Mouse (Mus musculus) brain, embryonic 14.5 days (tissue): ENCODE measurements around the gene Meltf. TPM values are rescaled to one million over a fixed set of nuclear protein-coding genes. Genes with fewer than 3 reads are reported as not detected.
A peak's percentile ranks its signal among the peaks of the same experiment; 100 is the strongest.

ENCODE experiments used
- DNase-seq: peaks from one replicate; pipeline ENCODE4 v3.0.0-alpha.2; 2011; ENCODE audit warnings: low read depth
- CTCF ChIP-seq: fragments of 200-500 bp; IDR thresholded peaks from 2 replicates; pipeline ENCODE4 v1.5.1; 2012; ENCODE audit warnings: inconsistent platforms, mild to moderate bottlenecking, moderate library complexity, borderline replicate concordance; ENCODE audit not compliant: insufficient read depth, insufficient read length; ENCODE audit errors: extremely low read depth
- POLR2A ChIP-seq: fragments of 200-500 bp; IDR thresholded peaks from 2 replicates; pipeline ENCODE4 v1.6.1; 2012; ENCODE audit warnings: mild to moderate bottlenecking, inconsistent platforms, borderline replicate concordance; ENCODE audit not compliant: poor library complexity, insufficient read depth, insufficient read length, severe bottlenecking; ENCODE audit errors: extremely low read depth
- polyA plus RNA-seq: library from polyadenylated mRNA; depleted of rRNA; stranded (reverse); fragments of >200 nt; gene quantifications from 2 replicates; pipeline ENCODE4 v1.2.3, GENCODE M21; 2012

Gene Meltf
- polyA plus RNA-seq, 1 experiment, result 0.15 TPM

DNA sequence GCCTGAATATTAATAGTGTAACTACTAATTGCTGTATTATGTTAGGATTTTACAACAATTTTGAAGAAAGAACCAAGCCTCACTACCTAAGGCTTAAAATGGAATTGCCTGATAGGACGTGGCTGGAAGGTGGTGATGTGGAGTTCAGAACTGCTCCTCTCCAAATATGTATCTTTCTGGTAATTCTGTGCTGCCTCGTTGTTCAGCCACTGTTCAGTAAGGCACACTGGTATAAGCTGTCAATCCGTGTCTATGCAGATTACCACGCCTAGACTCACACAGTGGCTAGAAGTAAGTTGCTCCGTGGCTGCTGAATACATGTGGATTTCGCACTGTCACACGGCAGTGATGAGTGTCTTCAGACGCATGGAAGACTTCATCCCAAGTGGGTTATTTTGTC, 4.9 kb upstream of the Meltf start:
- DNase-seq, result no peak
- TF ChIP-seq CTCF (no peak), POLR2A (no peak)

DNA sequence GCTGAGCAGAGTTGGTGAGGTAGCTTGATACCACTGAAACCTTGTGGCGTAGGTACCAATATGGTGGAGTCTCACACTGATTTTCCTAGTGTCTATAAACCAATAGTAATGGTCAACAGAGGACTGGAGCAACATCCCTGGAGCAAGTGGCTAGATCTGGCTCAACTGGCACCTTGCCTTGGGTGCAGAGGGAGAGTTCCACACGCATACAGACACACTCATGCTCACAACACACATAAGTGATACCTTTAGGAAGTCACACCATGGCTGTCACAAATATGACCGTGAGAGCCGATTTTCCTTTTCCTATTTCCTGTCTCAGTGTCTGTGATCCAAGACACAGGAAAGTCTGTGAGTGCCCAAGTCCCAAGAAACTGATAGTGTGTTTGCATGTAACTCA, 3.2 kb upstream of the Meltf start:
- no peak for TF ChIP-seq POLR2A
- no peak for DNase-seq

DNA sequence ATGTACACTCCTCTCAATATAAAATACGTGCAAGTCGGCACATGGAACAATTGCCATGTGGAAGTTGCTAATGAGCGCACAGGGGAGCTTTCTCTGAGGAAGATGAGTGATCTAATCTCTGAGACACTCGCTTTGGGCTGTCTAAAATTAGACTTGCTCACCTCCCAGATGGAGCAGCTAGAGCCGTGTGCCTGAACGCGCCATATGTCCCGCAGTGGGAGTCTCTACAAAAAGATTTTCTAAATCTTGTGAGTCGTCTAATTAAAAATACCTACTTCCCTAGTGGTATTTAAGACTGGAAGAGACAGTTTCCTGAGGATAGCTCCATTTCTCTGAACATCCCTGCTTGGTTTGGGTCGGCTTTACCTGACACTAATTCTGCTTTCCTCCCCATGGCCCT, 2.2 kb upstream of the Meltf start:
- TF ChIP-seq CTCF (no peak), POLR2A (no peak)
- peak; percentile 55 for DNase-seq

DNA sequence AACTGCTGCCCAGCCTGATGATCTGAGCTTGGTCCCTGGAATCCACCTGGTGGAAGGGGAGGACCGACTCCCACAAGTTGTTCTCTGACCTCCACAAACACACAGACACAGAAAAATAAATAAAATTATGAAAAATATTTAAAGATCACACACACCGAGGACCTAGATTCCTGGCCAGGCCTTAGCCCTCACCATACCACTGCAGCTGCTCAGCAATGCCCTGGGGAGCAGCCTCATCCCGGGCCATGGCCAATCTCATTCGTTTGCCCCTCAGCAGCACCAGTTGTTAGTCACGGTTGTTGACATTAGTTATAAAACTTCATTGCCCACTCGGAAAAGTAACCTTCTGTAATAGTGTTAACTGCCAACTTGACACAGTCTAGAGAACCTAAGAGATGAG, 558 bp upstream of the Meltf start:
- TF ChIP-seq CTCF (no peak), POLR2A (no peak)
- no peak for DNase-seq

DNA sequence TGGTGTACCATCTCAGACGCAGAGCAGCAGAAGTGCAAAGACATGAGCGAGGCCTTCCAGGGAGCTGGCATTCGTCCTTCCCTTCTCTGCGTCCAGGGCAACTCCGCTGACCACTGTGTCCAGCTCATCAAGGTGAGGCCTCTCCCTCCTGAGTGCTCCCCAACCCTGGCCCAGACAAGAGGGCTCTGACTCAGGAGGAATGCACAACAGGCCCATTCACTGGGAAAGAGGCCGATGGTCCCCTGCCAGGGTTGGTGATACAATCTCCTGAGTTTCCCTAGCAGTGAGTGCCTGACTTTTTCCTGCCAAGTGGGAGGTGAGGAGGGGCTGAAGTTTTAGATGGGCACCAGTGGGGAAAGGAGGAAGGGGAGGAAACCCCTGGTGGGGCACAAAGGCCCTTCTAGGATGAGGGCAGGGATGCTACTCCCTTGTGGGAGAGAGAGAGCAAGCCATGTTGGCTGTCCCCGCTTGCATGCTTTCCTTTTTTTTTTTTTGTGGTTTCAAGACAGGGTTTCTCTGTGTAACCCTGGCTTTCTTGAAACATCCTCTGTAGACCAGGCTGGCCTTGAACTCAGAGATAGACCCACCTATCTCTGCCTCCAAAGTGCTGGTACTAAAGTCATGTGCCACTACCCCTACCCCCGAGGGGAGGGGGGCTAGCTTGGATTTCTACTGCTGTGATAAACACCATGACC, 1.7 kb downstream of the Meltf start:
- TF ChIP-seq CTCF, result no peak
- no peak for TF ChIP-seq POLR2A

DNA sequence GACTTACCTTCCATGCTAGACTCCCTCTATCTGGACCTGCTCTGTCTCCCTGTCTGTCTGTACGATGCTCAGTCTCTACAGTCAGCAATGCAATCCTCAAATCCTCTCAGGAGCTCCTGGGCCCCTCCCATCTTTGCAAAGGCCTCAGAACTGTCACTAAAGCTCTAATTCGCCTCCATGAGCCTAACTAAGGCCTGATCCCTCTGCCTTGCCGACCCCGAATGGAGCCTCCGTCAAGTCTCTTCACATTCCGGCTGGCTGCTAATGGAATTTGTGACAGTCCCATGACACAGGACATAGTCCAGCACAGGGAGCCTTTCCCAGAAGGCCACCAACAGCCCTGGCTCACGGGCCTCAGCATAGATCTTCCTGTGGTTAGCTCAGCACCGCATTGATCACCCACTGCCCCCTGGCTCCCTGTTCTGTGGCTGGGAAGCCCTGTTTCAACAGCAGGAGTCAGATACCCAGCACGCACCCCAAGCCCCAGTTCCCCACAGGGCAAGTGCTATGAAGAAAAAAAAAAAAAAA, 3.8 kb downstream of the Meltf start:
- TF ChIP-seq CTCF (no peak), POLR2A (no peak)
- DNase-seq, result no peak

More for the DNA sequence above, 1.7 kb downstream of the Meltf start:
- no peak for DNase-seq

DNA sequence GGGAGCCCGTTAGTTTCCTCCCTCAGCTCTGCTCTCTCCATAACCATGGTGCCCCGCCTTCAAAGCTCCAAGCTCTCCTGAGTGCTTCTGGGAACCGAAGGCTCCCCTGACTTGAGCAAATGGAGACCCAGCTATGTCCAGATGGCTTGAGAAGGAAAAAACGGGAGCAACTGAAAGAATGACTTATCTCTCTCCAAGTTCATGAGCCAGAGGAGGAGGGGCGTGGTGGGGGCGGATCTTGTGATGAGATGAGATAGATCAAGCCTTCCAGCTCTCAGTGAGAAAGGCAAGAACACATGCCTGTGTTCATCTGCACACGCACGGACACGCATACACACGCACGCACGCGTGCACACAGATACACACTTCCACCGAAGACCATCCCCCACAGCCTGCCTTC, 4.7 kb downstream of the Meltf start:
- no peak for DNase-seq
- TF ChIP-seq POLR2A, result no peak
- no peak for TF ChIP-seq CTCF

DNA sequence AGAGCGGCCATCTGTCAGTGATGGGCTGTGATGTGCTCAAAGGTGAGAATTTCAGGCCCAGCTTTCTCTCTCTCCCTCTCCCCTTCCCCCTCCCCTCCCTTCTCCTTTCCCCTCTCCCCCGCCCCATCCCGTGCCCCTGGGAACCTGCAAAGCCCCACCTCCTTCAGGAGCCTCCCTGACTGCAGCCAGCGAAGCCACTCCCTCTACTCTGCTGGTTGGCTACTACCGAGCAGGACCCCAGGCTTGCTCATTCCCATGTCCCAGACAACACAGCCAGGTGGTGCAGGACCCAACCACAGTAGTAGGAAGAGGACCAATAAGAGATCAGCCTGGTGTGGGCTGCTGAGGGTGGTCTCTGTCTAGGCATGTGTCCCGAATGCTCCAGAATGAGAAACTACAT, 5.3 kb downstream of the Meltf start:
- no peak for TF ChIP-seq POLR2A
- no peak for TF ChIP-seq CTCF
- no peak for DNase-seq

DNA sequence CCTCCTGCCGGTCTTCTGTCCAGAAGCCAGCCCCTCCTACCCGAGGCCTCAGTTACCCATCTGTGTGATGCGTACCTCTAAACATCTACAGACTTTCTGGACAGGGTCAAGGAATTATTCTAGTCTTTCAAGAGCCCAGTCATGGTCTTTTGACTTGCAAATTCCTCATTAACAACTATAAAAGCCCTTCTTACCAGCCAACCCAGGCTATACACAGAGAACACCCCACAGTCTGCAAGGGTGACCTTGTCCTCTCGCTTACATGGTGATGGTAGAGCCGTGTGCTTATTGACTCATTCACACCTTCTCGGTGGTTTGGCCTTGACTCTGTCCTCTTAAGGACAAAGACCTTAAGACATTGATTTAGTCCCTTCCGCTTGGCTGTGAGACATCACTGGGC, 12.3 kb downstream of the Meltf start:
- DNase-seq, result no peak
- no peak for TF ChIP-seq POLR2A

DNA sequence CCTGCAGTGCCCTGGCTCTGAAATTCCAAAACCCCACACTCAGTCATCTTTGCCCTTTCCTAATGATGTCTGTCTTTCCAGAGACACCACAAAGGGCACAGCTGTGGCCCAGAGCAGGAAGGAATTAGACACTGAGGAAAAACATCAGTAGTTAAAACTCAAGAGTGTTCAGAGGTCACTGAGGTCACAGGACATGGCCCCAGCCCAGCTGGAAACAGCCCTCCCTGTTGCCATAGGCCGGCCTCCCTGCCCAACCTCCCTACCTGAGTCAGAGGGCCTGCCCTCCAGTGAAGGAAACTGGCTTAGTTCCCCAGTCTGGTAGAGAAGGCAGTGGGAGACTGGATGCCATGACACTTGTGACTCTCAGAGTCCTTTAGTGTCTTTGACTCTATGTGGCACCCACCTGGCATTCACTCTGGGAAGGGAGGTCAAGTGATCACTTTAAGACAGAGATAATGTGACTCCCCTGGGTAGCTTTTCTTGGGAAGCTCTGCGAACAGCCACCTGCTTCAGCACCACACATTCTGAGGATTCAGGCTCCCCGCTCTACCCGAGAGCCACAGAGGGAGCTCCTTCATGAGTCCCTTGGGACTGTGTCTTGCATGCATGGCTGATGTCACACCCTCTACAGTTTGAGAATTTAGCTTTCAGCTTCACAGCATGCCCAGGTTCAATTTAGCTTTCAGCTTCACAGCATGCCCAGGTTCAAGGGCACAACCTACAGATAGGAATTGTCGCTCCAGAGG, 15.0 kb downstream of the Meltf start:
- TF ChIP-seq POLR2A, result no peak
- TF ChIP-seq CTCF, result no peak
- DNase-seq, result no peak

DNA sequence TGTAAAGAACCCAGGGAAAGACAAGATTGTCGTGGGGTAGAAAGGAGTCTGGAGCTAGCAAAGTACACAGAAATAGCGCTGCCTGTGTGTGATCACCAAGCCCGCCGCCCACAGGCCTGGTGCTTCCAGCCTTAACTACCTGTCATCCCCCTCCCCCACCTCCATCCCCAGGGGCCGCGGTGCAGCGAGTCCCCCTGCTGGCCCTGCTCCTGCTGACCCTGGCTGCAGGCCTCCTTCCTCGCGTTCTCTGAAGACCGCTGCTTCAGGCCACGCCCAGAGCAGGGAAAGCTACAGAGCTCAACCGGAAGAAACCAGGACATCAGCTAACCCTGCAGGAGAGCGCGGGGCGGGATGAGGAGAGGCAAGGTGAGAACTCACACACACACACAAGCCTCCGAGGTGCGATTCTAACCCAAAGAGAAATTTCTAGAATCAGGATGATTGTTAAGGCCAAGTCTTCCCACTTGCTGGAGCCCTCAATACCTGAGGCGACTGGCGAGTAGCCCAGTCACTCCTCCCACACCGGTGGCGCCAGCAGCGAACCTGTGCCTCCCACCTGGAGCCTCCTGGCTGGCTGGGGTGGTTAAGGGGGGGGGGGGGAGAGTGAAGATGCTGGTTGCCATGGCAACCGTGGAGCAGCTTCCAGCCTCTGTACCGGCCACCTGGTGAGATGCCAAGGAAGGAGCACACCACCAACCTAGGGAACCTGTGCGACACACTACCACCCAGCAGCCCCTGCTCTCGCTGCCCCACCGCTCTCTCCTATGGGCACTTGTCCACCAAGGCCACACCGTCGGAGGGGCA, 18.6 kb downstream of the Meltf start:
- TF ChIP-seq CTCF (no peak), POLR2A (no peak)
- DNase-seq, result peak; percentile 76
